Mouse (Mus musculus): ENCODE results near the gene Lpar3.
A peak's percentile ranks its signal among the peaks of the same experiment; 100 is the strongest.

Lpar3 gene

DNA sequence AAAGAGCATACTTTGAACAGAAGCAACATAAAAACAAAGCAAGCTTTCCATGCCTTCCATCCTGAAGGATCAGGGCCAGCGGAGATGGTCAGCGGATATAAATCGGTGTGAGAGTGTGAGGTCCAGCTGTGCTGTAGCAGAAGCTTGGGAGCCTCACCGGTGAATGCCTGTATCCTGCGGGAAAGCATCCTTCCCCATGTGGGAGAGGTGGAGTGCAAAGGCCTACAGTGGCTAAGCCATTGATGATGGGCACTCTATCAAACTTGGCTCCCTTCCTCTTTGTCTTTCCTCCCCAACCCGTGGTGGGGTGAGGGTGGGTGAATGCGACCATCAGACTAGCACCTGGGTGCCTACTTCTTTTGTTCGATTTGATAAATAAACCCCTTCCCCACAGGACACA lies 88.8 kb downstream of the Lpar3 start:
- no peak for DNase-seq (ENCODE audit: low spot score)

DNA sequence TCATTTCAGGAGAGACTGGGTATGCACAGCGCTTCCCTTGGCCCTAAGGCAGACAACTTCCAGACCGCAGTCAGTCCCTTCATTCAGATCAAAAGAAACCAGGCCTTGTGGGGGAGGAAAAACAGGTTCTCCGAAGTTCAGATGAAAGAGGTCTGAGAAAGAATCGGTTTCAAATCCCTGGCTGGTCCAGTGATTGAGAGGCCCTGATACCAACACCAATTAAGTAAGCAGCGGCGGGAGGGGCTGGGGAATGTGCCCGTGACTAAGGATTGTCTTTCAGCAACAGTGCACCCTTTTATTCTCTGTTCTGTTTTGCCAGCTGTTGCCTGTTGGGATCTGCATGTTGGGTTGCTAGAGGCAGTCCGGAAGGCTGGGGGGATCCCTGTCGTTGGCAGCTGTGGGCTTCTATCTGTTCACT lies 90.4 kb downstream of the Lpar3 start:
- DNase-seq (ENCODE audit: low spot score): no peak

DNA sequence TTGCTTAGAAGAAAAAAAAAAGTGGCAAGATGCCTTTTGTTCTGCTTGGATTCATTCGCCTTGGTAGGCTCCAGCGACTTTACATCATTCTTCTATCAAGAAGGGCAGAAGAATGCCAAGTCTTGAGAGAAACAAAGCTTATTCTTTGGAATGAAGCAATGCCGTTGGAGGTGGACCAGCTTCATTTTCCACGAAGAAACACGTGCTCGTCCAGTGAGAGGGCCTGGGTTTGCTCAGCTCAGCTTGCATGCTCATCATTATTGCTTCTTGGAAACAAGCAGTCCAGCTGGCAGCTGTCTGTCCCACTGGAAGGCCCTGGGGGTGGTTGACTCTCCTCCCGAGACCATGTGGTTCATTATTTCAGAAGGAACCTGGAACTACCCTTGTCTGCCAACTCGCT lies 94.7 kb downstream of the Lpar3 start:
- DNase-seq (ENCODE audit: low spot score): no peak

DNA sequence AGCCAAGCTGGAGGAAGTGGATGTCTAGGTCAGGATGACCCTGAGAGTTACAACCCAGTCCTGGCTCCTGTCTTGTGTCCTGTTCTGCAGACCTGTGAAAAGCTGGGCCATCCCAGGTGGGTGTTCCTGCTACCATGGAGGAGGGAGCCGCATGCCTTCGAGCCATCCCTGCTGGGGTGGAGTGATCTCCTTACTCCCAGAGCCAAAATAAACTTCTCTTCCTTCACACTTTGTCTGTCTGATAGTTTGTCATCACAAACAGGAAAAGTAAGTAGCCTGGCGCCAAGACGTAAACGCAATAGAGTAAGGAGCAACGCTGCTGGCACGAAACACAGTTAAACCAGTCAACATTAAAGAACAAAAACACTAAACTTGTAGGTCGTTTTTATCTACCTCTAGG lies 95.5 kb downstream of the Lpar3 start:
- no peak for DNase-seq (ENCODE audit: low spot score)

DNA sequence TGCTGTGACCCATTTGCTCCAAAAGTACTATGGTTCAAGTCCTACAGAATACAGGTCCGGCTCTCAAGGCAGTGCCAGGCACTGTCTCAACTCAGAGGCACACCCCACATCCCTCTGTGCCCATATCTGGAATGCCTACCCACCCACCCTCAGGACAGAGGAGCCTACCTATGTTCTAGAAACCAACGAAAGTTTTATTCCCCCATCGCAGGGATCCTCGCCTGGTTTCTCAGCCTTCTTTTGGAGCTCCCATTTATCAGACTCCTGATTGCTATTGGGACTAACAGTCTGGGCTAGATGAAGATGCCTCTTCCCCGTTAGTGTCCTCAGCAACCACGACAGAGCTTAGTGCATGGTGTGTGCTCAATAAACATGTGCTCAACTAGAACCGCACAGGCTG lies 96.6 kb downstream of the Lpar3 start:
- no peak for DNase-seq (ENCODE audit: low spot score)

DNA sequence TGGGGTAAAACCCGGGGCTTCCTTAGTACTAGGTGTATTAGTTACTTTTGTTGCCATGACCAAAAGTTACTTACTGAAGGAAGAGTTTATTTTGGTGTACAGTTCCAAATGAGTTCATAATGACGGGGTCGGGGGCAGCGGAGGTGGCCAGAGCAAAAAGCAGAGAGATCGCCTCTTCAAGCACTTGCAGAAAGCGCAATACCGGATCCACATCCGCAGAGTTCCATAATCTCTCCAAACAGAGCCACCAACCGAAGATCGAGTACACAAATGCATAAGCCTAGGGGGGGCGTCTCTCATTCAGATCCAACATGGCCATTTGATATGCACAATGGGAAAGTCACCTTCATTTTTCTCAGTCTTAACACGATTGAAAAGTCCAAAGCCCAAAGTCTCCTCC lies 97.1 kb downstream of the Lpar3 start:
- no peak for DNase-seq (ENCODE audit: low spot score)

DNA sequence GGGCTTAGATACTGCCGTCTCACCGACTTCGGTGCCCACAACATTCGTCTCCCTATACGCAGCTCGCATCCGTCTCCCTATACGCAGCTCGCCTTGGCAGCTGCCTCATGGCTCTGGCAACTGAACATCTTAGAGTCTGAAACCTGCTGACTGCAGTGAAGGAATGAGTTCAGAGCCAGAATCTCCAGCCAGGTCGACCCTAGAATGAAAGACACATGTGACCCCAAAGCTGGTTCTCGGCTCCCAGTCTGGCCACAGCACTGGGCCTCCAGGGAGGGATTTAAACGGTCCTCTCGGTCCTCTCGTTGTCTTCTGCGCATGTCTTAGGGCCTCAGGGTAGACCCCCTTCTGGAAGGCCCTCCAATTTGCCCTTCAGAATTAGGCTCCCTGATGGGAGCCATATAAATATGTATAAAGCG lies 97.8 kb downstream of the Lpar3 start:
- no peak for DNase-seq (ENCODE audit: low spot score)

DNA sequence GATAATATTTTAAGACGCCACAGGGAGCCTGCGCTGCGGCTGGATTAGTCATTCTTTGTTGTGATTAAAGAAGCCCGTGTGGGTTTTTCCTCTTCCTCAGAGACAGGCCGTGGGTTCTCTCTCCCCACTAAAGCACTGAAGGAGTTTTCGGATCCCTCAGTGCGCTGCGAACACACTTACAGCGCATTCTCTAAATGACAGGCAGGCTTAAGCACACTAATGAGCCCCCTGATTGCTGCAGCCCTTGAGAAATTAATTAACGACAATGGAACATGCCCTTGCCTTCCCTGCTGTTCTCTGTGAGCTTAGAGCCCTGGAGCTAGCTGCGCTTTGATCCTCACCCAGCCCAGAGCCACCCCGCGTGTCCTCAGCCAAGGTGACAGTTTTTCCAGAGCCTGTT lies 98.2 kb downstream of the Lpar3 start:
- no peak for DNase-seq (ENCODE audit: low spot score)

DNA sequence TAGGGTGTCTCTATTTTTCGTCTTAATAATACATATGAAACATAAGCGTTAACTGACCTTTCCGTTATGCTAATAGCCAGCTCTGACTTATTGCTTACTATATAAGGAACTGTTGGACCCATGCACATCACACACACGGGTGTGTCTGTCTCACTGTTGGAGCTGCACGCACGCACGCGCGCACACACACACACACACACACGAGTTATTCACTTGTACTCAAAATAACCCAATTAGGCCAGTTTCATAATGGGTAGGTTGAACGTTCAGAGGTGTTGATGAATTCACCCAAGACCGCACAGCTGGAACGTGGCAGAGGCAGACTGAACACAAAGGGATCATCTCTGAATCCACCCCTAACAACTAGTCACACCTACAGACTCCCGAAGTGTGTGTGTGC lies 98.7 kb downstream of the Lpar3 start:
- no peak for DNase-seq (ENCODE audit: low spot score)

DNA sequence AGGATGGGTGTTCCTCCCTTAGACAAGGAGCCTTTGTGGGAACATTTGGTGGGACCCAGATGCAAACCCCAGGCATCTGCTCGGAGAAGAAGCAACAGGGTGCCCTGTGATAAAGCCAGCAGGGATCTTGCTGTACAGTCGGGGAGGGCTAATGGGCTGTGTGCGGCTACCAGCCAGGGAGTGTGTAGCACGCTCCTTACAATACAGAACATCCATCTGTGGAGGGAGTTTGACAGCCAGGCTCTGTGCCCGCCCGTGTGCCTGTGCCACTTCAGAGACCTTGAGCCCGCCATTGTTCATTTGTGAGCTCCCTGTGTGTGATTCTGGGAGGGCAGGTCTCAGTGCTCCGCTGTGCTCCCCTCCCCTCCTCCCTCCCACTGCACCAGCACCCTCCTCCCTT lies 104.2 kb downstream of the Lpar3 start:
- no peak for DNase-seq (ENCODE audit: low spot score)

DNA sequence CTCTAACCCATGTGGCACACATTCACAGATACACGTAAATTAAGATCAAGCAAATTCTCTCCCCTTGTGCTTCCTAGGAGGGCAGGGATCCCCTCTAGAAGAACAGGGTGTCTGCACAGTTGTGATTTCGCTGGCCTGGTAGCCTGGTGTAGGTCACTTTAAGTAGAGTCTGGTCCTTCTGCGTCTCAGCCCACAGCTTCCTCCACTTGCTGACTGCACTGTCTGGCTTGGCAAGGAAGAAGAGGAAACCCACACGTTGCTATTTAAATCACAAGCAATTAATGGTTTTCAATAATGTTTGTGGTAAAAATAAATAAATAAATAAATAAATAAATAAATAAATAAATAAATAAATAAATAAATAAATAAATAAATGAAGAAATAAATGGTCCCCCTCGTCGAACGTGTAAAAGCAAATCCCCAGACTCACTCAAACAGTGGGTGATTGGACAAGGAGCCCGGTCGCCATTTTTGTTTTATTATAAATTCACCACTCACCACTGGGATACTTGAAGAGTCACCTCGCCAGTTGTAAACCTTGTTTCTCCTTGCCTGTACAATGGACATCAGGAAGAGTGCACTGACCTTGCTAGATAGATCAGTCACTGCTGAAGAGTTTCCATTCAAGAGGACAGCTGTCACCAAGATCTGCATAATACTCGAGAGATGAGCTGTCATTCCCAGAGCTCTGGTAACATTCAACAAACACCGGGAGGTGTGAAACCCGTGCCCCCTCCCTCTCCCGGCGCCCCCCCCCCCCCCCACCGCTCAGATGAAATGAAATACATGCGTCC lies 106.2 kb downstream of the Lpar3 start:
- DNase-seq (ENCODE audit: low spot score): no peak

DNA sequence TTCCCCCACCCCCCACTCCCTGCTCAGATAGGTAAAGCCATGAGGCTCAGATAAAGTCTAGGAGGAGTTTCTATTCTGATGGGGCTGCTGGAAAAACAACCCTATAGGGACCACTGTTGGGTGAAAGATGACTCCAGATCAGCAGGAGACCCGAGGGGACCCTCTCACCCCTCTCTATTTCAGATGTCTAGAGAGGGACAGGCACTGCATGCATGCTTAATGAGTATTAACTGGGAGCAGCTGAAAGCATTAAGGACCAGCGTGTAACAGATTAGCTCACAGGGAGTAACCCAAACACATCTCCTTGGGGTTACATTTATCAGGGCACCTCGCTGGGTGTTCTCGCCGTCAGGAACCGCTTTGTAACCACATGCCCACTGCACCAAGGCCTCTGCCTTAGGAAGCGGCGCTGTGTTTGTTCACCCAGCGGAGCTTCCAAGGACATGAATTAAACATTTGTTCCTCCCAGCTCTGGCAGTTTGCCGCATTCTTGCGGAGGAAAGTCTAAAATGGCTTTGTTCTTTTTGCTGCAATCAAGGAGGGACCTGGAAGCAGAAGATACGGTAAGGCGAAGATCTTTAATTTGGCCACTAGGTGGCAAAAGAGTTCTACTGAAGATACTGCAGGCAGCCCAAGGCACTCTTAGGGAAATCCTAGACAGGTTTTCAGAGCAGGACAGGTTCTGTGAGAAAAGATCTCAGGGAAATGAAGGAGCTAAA lies 106.9 kb downstream of the Lpar3 start:
- DNase-seq (ENCODE audit: low spot score): peak; percentile 55

DNA sequence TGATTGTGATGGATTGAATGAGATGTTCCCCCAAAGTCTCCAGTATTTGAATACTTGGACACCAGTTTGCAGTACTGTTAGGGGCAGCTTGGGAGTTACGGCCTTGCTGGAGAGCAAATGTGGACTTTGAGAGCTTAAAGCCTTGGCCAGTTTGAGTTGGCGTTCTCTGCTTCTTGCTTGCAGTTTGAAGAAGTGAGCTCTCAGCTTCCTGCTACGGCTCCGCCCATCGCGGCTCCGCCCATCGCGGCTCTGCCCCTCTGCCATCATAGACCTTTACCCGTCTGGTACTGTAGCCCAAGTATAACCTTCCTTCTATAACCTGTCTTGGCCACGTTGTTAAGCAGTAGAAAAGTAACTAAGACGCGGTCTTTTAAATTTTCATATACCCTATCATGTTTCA lies 108.0 kb downstream of the Lpar3 start:
- no peak for DNase-seq (ENCODE audit: low spot score)

DNA sequence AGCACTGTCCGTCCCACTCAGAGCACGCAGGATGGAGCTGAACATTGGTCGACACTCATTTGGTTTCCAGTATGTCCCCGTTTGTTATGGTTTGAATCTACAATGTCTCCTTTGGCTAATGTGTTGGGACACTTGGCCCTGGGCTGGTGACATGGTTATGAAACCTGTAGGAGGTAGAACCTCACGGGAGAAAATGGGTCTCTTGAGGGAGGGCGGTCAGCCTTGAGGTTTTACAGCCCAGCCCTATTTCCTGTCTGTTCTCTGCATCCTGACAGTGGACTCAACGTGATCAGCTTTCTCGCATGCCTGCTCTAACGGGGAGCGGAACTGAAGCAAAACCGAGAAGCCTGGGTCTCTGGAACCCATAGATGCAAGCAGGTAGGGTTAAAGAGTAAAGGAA lies 111.1 kb downstream of the Lpar3 start:
- no peak for DNase-seq (ENCODE audit: low spot score)

DNA sequence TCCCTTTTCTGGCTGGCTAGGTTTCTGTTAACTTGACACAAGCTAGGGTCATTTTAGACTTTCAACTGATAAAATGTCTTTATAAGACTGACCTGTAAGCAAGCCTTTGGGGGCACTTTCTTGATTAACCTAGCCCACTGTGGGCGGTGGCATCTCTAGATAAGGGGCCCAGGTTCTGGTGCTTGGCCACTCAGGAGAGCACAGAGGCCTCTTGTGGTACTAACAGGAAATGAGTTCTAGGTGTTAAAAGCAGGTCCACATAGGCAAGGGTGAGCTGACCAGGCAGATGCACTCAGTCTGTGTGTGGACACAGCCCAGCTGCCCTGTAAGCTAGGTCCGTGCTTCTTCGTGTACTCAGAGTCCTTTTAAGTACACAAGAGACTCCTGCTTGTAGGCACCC lies 112.5 kb downstream of the Lpar3 start:
- no peak for DNase-seq (ENCODE audit: low spot score)

DNA sequence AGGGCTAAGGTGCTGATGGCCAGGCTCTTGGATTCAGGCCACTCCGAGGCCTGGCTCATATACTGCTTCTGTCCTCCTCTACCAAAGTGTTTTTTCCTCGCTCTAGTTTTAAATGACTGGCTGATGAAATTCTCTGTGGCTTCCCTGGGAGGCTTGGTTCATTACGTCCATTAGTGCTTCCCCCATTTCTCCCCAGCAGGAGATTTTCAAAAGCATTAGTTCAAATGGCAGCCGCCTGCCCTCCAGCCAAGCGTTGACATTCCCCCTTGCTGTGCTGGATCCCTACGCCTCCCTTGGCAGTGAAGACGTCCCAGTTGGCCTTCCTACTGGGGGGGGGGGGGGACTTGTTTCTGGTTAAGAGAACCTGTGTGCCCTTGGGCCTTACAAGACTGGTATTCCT lies 113.3 kb downstream of the Lpar3 start:
- no peak for DNase-seq (ENCODE audit: low spot score)
